Mouse (Mus musculus) C2C12 (cell line): ENCODE results near the gene Syn3. TPM values are rescaled to one million over a fixed set of nuclear protein-coding genes. Genes with fewer than 3 reads are reported as not detected.

ENCODE experiments used
- H3K27me3 ChIP-seq: one replicate; pipeline ENCODE4 v1.6.1; 2011; ENCODE audit not compliant: control insufficient read depth, insufficient read depth, insufficient read length
- H3K36me3 ChIP-seq: one replicate; pipeline ENCODE4 v1.6.1; 2011; ENCODE audit not compliant: control insufficient read depth, insufficient read depth
- H3K4me3 ChIP-seq: one replicate; pipeline ENCODE4 v1.5.1; 2011; ENCODE audit warnings: mild to moderate bottlenecking, control low read depth; ENCODE audit not compliant: poor library complexity, insufficient read depth, severe bottlenecking
- H3K79me2 ChIP-seq: one replicate; pipeline ENCODE4 v1.6.1; 2011; ENCODE audit not compliant: control insufficient read depth, insufficient read depth
- H3K79me3 ChIP-seq: one replicate; pipeline ENCODE4 v1.6.1; 2011; ENCODE audit warnings: low read depth, control low read depth
- H3ac ChIP-seq: one replicate; pipeline ENCODE3; 2011; ENCODE audit warnings: low read depth; ENCODE audit not compliant: control insufficient read depth, insufficient read length
- CEBPB ChIP-seq: IDR thresholded peaks from one replicate; pipeline ENCODE4 v1.6.1; 2011; ENCODE audit warnings: low read depth, mild to moderate bottlenecking, control low read depth, moderate library complexity
- CTCF ChIP-seq: IDR thresholded peaks from one replicate; pipeline ENCODE4 v1.5.1; 2011; ENCODE audit not compliant: control insufficient read depth, insufficient read depth, insufficient read length
- FOSL1 ChIP-seq: IDR thresholded peaks from one replicate; pipeline ENCODE4 v1.8.0; 2011; ENCODE audit warnings: mild to moderate bottlenecking, low read length; ENCODE audit not compliant: poor library complexity, insufficient read depth, severe bottlenecking
- MAX ChIP-seq: IDR thresholded peaks from one replicate; pipeline ENCODE4 v1.6.1; 2011; ENCODE audit warnings: mild to moderate bottlenecking, control low read depth
- MYOD1 ChIP-seq: IDR thresholded peaks from one replicate; pipeline ENCODE4 v1.6.1; 2011; ENCODE audit warnings: low read depth; ENCODE audit not compliant: control insufficient read depth, insufficient read length
- MYOG ChIP-seq: IDR thresholded peaks from one replicate; pipeline ENCODE4 v1.6.1; 2011; ENCODE audit not compliant: control insufficient read depth, insufficient read length; ENCODE audit errors: extremely low read depth
- USF1 ChIP-seq: IDR thresholded peaks from one replicate; pipeline ENCODE4 v1.6.1; 2011; ENCODE audit warnings: low read depth, mild to moderate bottlenecking, control low read depth, moderate library complexity
- polyA plus RNA-seq: library from polyadenylated mRNA; unstranded; fragments of >200 nt; fragmentation: generic; extraction: Trizol; gene quantifications from one replicate; pipeline ENCODE4 v1.2.1, GENCODE M21; 2012; ENCODE audit warnings: missing spikeins

Gene Syn3
- polyA plus RNA-seq, 1 experiment = 0.20 TPM

DNA sequence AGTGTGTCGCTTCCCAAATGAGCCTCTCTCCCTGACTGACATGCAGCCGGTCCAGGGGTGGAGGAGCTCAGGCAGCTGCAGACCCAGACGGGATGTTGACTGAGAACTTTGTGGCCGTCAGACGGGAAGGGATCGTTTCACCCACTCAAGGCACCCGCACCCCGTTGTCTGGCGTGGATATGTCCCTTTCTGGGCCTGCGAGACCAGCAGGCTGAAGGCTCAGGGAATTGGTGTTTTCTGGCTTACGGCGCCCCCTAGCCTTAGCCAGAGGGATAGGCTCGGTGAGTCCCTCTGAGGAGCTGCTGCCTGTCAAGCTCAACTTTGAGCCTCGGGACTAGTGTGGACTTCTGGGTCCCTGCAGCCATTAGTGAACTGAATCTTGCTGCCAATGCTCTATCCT is 202.6 kb downstream of the Syn3 start:
- Histone ChIP-seq H3K27me3 (no peaks in the 10 kb centered on the region), H3K79me3 (peaks cover 7% of the 10 kb centered on the region), H3ac (no peak overlapping the region), H3K79me2 (peaks cover 9% of the 10 kb centered on the region), H3K4me3 (no peak overlapping the region), H3K36me3 (no peaks in the 10 kb centered on the region)
- TF ChIP-seq CEBPB (no peak), MYOG (no peak), CTCF (peak; percentile 87)

DNA sequence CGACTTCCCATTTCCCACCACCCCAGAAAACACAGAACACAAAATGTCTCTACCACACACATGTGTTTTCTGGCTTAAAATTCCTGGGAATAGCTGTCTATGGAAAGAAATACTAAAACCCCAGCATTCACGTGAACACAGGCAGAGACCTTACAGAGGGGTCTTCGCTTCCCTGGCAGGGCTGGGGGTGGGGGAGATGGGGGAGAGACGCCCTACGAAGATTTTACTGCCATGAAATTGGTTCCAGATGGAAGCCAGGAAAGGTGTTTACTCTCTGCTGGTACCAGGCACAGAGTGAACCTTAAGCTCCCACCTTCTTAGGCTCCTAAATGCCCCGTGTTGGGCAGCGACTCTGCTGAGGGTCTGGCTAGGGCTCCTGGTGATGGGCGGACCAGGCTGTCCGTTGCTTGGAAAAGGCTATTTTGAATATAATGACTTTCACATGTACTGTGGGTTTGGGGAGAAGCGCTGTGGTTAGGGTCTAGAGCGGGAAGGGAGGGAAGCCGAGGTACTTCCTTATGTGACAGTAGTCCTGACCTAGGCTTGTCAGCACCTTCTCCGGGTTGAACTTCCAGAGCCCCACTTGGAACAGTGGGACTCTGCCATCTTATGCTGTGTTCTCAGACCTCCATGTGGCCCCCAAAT is 203.1 kb downstream of the Syn3 start:
- no peak overlapping the region for H3ac ChIP-seq
- no peaks in the 10 kb centered on the region for H3K27me3 ChIP-seq
- peaks cover 4% of the 10 kb centered on the region for H3K79me2 ChIP-seq
- no peaks in the 10 kb centered on the region for H3K36me3 ChIP-seq
- peaks cover 1% of the 10 kb centered on the region for H3K79me3 ChIP-seq
- H3K4me3 ChIP-seq = no peak overlapping the region
- TF ChIP-seq MAX = no peak
- no peak for TF ChIP-seq MYOG
- TF ChIP-seq MYOD1 = no peak
- TF ChIP-seq CTCF = no peak
- TF ChIP-seq USF1 = no peak
- TF ChIP-seq FOSL1 = no peak
- TF ChIP-seq CEBPB = no peak

DNA sequence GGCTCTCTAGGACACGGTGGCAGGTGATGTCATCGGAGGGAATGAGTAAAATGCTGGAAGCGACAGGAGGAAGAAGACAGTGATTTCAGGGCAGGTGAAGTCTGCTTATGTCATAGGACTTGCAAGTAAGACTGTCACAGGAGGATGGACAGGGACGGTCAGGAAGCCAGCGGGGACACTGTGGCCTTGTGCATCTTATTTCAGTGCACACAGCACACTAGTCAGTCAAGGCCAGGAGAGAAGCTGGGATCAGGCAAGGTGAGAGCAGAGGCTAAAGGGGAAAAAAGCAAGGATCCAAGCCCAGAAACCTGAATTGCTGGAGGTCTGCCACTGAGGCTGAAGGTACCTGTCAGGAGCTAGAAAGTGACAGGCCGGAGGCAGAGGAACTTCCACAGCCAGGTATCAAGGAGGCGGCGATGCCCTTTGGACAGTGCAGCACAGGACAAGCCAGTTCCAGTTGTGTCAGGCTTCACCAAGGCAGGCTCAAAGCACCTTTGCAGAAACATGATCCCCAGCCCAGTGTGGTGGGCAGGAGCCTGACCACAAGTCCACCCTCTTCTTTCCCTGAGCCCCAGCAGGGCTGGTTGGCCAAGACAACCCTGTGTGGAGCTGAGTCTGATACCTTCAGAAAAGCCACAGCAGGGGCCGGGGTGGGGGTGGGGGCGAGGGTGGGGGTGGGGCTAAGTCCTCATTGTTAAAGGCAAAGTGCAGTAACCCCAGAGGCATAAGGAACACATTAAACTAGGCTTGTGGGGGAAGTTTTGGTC is 203.9 kb downstream of the Syn3 start:
- no peaks in the 10 kb centered on the region for H3K79me2 ChIP-seq
- H3K36me3 ChIP-seq = no peaks in the 10 kb centered on the region
- H3K27me3 ChIP-seq = no peaks in the 10 kb centered on the region
- no peak overlapping the region for H3K4me3 ChIP-seq
- no peaks in the 10 kb centered on the region for H3K79me3 ChIP-seq
- no peak for TF ChIP-seq MAX
- TF ChIP-seq FOSL1 = no peak
- no peak for TF ChIP-seq MYOG
- TF ChIP-seq CTCF = no peak
- TF ChIP-seq CEBPB = no peak
- TF ChIP-seq MYOD1 = no peak
- TF ChIP-seq USF1 = no peak
- H3ac ChIP-seq = no peak overlapping the region

DNA sequence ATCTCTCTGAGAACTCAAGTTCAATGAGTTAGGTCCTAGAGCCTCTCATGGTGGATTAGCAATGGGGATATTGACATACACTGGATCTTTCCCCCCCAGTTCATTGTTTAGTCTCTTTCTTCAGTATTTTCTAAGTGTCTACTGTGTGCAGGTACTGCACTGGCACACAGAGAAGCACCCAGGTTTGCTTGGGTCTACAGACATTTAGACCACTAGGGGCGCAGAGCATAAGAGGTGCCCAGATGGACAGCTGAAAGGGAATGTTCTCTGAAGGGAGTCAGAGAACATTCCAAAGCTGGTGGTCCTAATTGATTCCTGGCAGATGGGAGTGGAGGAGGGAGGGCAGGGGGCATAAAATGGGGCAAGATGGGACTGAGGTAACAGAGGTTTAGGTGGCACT is 204.8 kb downstream of the Syn3 start:
- H3K27me3 ChIP-seq = no peaks in the 10 kb centered on the region
- no peaks in the 10 kb centered on the region for H3K79me3 ChIP-seq
- H3K79me2 ChIP-seq = no peaks in the 10 kb centered on the region
- TF ChIP-seq FOSL1 (no peak), MAX (no peak), CTCF (no peak), CEBPB (no peak)
- H3ac ChIP-seq = no peak overlapping the region
- no peaks in the 10 kb centered on the region for H3K36me3 ChIP-seq
- no peak overlapping the region for H3K4me3 ChIP-seq

DNA sequence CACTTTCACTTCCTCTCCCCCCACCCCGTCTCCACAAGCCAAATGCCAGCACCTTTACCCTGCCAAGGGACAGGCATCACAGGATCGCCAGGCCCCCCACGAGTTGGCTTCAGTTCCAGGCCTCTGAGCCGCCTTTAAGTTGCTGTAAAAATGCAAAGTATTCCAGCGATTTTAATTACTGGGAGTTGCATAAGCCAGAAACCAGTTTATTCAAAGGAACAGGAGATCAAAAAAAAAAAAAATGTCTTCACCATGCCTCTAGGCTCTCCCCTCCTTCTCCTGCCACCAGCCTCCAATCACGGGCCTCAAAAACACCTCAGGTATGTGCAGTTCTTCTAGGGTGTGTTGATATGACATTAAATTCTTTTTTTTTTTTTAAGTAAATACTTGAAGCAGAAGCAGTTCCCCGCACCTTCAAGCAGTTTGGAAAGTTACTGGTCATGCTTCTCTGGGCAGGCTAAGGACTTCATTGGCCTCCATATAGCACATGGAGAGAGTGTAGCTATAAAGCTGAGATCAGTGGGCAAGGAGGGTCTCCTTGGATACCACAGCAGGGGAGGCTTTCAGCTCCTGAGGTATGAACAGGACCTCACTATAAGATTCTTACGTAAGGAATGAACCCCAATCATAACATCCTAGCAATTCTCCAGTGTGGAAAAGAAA is 208.5 kb downstream of the Syn3 start:
- H3K36me3 ChIP-seq = no peaks in the 10 kb centered on the region
- H3K79me3 ChIP-seq = no peaks in the 10 kb centered on the region
- H3K27me3 ChIP-seq = no peaks in the 10 kb centered on the region
- no peak overlapping the region for H3K4me3 ChIP-seq
- no peaks in the 10 kb centered on the region for H3K79me2 ChIP-seq
- TF ChIP-seq USF1 = no peak
- no peak for TF ChIP-seq MYOG
- TF ChIP-seq CTCF = no peak
- no peak for TF ChIP-seq MAX
- TF ChIP-seq CEBPB = no peak
- TF ChIP-seq FOSL1 = no peak
- no peak for TF ChIP-seq MYOD1
- H3ac ChIP-seq = no peak overlapping the region

DNA sequence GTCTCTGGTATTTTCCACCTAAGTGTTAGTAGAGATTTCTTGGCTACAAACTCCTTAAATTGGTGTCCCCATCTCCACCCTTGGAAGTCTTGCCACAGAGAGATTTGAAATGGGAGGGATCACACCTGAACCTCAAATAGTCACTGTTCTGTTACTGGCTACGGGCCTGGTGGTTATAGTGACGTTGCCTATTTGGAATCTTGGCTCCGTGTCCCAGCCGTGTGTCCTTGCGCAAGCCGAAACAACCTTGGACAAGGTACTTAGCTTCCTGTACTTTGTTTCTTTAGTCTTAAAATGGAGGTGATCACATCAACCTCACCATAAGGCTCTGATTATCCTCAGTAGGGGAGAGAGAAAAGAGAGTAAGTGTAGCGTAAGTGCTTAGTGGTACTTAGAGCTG is 212.2 kb downstream of the Syn3 start:
- no peaks in the 10 kb centered on the region for H3K79me3 ChIP-seq
- no peaks in the 10 kb centered on the region for H3K79me2 ChIP-seq
- H3ac ChIP-seq = no peak overlapping the region
- no peak overlapping the region for H3K4me3 ChIP-seq
- H3K36me3 ChIP-seq = no peaks in the 10 kb centered on the region
- no peaks in the 10 kb centered on the region for H3K27me3 ChIP-seq
- TF ChIP-seq MAX (no peak), FOSL1 (no peak), USF1 (no peak), MYOG (no peak), CEBPB (peak; percentile 21), MYOD1 (no peak)
